Comparison of ENCODE assay signal across 8 mouse cellular contexts in the genomic region with DNA sequence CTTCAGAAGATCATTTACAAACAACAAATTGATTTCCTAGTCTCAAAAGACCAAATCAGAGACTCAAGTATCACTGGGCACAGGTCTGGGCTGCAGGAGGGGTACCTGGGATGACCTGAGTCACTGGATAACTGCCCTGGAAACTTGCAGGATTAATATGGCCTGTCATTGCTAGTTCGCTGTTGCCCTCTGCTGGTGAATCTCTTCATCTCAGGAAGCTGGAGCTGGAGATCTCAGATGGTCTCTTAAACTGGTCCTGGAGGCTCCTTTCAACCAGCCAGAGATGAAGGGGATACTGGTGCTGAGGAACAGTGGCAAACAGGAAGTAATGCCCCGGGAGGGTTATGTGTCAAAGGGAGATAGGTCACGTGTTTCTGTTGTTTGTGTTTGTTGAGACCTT.
A peak's percentile ranks its signal among the peaks of the same experiment; 100 is the strongest.
DNase-seq lines count a peak whose midpoint lies in the region; TF ChIP-seq lines count a peak whose summit lies in the region.

No protein-coding gene starts in this region.

- peak; percentile 70 for TF ChIP-seq CTCF in kidney, adult 2 months (conservative IDR thresholded peaks at IDR 0.05; ENCODE audit: insufficient read depth, insufficient read length, low read depth, low read length)

- no peak overlapping the region for H3K27ac ChIP-seq in heart, embryonic 10.5 days
- no peak overlapping the region for H3K27ac ChIP-seq in kidney, adult 2 months (ENCODE audit: insufficient read depth, low read depth, low read length)

- no peaks in the 10 kb centered on the region for H3K9me3 ChIP-seq in heart, embryonic 10.5 days

- H3K36me3 ChIP-seq in heart, embryonic 10.5 days, result no peaks in the 10 kb centered on the region
- no peaks in the 10 kb centered on the region for H3K36me3 ChIP-seq in kidney, adult 2 months (ENCODE audit: control insufficient read depth, insufficient read depth, low read length)

- TF ChIP-seq POLR2A in kidney, adult 2 months (IDR thresholded peaks at IDR 0.05; ENCODE audit: low read depth, low read length), result no peak

- peak; percentile 45 for DNase-seq in heart, adult 8-10 months (ENCODE audit: low spot score)
- DNase-seq in heart, embryonic 10.5 days (ENCODE audit: low spot score), result no peak
- DNase-seq in cerebellum, postnatal 14 days, result peak; percentile 78 to 86
- peak; percentile 67 to 84 for DNase-seq in frontal cortex, postnatal 36 days (ENCODE audit: low spot score in 2 of 2)
- DNase-seq in kidney, adult 2 months, result peak; percentile 64
- peak; percentile 40 to 73 for DNase-seq in left cerebral cortex, postnatal 36 days (ENCODE audit: low spot score in 2 of 2)
- DNase-seq in naive thymus-derived CD4-positive, alpha-beta T cell, adult 2 months (ENCODE audit: low read depth), result peak; percentile 47
- DNase-seq in testis, postnatal 14 days (ENCODE audit: low spot score), result peak; percentile 15

- intact Hi-C loops in left cerebral cortex, postnatal 36 days (cut with DNase I), result loop anchor here (2.0 to 10.0 kb wide), 3 partner anchors 85 to 1367 kb away; no protein-coding TSS in a partner anchor

- no peaks in the 10 kb centered on the region for H3K27me3 ChIP-seq in heart, embryonic 10.5 days (ENCODE audit: insufficient read depth, poor library complexity, severe bottlenecking)
- no peaks in the 10 kb centered on the region for H3K27me3 ChIP-seq in kidney, adult 2 months (replicated peaks; ENCODE audit: control insufficient read depth, insufficient read depth, low read length)

- H3K4me1 ChIP-seq in heart, embryonic 10.5 days, result 0 out of 2 replicates have a peak, but pooled peaks cover 5% of the 10 kb centered on the region
- no peaks in the 10 kb centered on the region for H3K4me1 ChIP-seq in kidney, adult 2 months (ENCODE audit: control insufficient read depth, insufficient read depth, low read length)

- H3K4me3 ChIP-seq in heart, embryonic 10.5 days, result no peak overlapping the region
- H3K4me3 ChIP-seq in kidney, adult 2 months (ENCODE audit: insufficient read depth, low read depth, low read length), result no peak overlapping the region

- whole genome bisulfite sequencing in heart, embryonic 10.5 days, result 3% methylated on average over 3 of the region's 3 CpGs
- WGBS in kidney, adult 2 months, result 1% methylated on average over 3 of the region's 3 CpGs
